21 mouse cellular contexts compared by ENCODE assay signal in the genomic region with DNA sequence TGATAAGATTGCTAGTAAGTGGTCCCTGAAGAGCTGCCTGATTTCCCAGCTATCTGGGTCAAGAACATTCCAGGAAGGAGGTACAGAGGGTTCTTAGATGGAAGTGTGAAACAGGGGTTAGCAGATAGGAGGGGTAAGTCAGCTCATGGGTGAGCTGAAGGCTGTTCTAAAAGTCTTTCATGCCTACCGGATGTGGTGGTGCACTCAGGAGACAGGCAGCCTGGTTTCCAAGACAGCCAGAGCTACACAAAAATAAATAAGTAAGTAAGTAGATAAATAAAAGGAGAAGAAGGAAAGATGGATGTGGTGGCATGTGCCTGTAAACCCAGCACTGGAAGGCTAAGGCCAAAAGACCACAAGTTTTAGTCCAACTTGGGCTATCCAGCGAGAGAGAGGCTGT. TPM values are rescaled to one million over a fixed set of nuclear protein-coding genes. Genes with fewer than 3 reads are reported as not detected.
DNase-seq lines count a peak whose midpoint lies in the region; ATAC-seq and TF ChIP-seq lines count a peak whose summit lies in the region.
"Had no signal": no experiment of that assay in that cellular context is flagged by ENCODE, and none has a peak within 500 bp of the region (broad histone marks: within the 10 kb centered on the region; RNA-seq: fewer than 3 reads in every experiment).

No protein-coding gene starts in this region.

- H3K4me2 ChIP-seq in lung, postnatal 0 days (replicated peaks; ENCODE audit: low read depth, low read length) = no peak overlapping the region
- H3K4me2 ChIP-seq: embryonic facial prominence, embryonic 15.5 days; forebrain, embryonic 15.5 days; hindbrain, embryonic 12.5 days had no signal

- no peak for ATAC-seq in lung, postnatal 0 days
- ATAC-seq: forebrain, embryonic 15.5 days; hindbrain, embryonic 16.5 days had no signal

- peak; percentile 27 for DNase-seq in lung, postnatal 0 days (ENCODE audit: low spot score)
- no peak for DNase-seq in lung, postnatal 14 days
- DNase-seq in thymus, postnatal 0 days (ENCODE audit: low spot score) = peak; percentile 39
- no peak for DNase-seq in thymus, postnatal 36 days
- DNase-seq in CD4-positive, CD25-positive, alpha-beta regulatory T cell, adult 2 months (ENCODE audit: low read depth, low spot score) = peak; percentile 78
- DNase-seq in induced T-regulatory cell, adult 2 months (ENCODE audit: low read depth) = peak; percentile 75
- DNase-seq in heart, adult 11 months = no peak
- DNase-seq in spleen, postnatal 10 days (ENCODE audit: low spot score in 2 of 2) = no peak
- DNase-seq: adrenal gland, postnatal 14 days; cerebellum, adult 18-20 months; gastrocnemius, postnatal 36 days; heart, adult 18-20 months; heart, postnatal 10 days; heart, postnatal 4 days had no signal

- H3K4me3 ChIP-seq in lung, postnatal 0 days (ENCODE audit: low read depth, low read length) = no peak overlapping the region
- H3K4me3 ChIP-seq: embryonic facial prominence, embryonic 15.5 days; erythroblast, embryonic 14.5 days; forebrain, embryonic 15.5 days; heart, embryonic 10.5 days; hindbrain, embryonic 12.5 days had no signal

- WGBS in lung, postnatal 0 days = 58% methylated on average over 2 of the region's 2 CpGs

- H3K9me3 ChIP-seq in lung, postnatal 0 days (ENCODE audit: low read length) = no peaks in the 10 kb centered on the region
- H3K9me3 ChIP-seq: embryonic facial prominence, embryonic 15.5 days; forebrain, embryonic 15.5 days; G1E; heart, embryonic 10.5 days; hindbrain, embryonic 12.5 days had no signal

- no peaks in the 10 kb centered on the region for H3K27me3 ChIP-seq in lung, postnatal 0 days (replicated peaks; ENCODE audit: insufficient read depth, low read length)
- H3K27me3 ChIP-seq: embryonic facial prominence, embryonic 15.5 days; forebrain, embryonic 15.5 days; hindbrain, embryonic 12.5 days had no signal

- TF ChIP-seq CTCF in lung, postnatal 0 days (IDR thresholded peaks at IDR 0.05) = no peak

- no peak for TF ChIP-seq EP300 in lung, postnatal 0 days (IDR thresholded peaks at IDR 0.05)

- peaks cover 5% of the 10 kb centered on the region; the same call in 1 of the 2 replicates for H3K4me1 ChIP-seq in lung, postnatal 0 days (ENCODE audit: insufficient read depth, low read depth, low read length)

- 0 out of 2 replicates have a peak overlapping the region, but pooled peaks have one; percentile 12 for H3K27ac ChIP-seq in lung, postnatal 0 days (ENCODE audit: low read length)
- H3K27ac ChIP-seq: embryonic facial prominence, embryonic 15.5 days; forebrain, embryonic 15.5 days; heart, embryonic 10.5 days; hindbrain, embryonic 12.5 days had no signal

- H3K9ac ChIP-seq in lung, postnatal 0 days (replicated peaks; ENCODE audit: low read depth) = no peak overlapping the region
- H3K9ac ChIP-seq: embryonic facial prominence, embryonic 15.5 days; forebrain, embryonic 15.5 days; hindbrain, embryonic 12.5 days had no signal

- H3K36me3 ChIP-seq in lung, postnatal 0 days (ENCODE audit: insufficient read depth, low read length) = no peaks in the 10 kb centered on the region
- H3K36me3 ChIP-seq: embryonic facial prominence, embryonic 15.5 days; forebrain, embryonic 15.5 days; hindbrain, embryonic 12.5 days had no signal

RNA-seq across cellular contexts. Expression of gene Zfp687, which starts 3.5 kb away (rescaled TPM):
- 9.9 and 10.1 TPM in 2 replicates for polyA plus RNA-seq in lung, postnatal 0 days (2015; fragmentation: Nextera tagmentation; extraction: Ambion mirVana)
- polyA plus RNA-seq in thymus, postnatal 0 days (2015; fragmentation: Nextera tagmentation; extraction: Ambion mirVana) = 16.7 and 18.4 TPM in 2 replicates

RNA-seq across cellular contexts. Expression of gene Psmd4, which starts 23.7 kb away (rescaled TPM):
- 170 and 185 TPM in 2 replicates for polyA plus RNA-seq in lung, postnatal 0 days (2015; fragmentation: Nextera tagmentation; extraction: Ambion mirVana)
- polyA plus RNA-seq in thymus, postnatal 0 days (2015; fragmentation: Nextera tagmentation; extraction: Ambion mirVana) = 310 and 313 TPM in 2 replicates

RNA-seq across cellular contexts. Expression of gene Pi4kb, which starts 44.2 kb away (rescaled TPM):
- 13.6 and 15.6 TPM in 2 replicates for polyA plus RNA-seq in lung, postnatal 0 days (2015; fragmentation: Nextera tagmentation; extraction: Ambion mirVana)
- polyA plus RNA-seq in thymus, postnatal 0 days (2015; fragmentation: Nextera tagmentation; extraction: Ambion mirVana) = 18.4 and 21.6 TPM in 2 replicates

Comparison
In these comparisons a context has a peak if more than half of its experiments do, and no peak if none do; other contexts are left out.
1. DNase-seq: peak in lung, postnatal 0 days (single experiment), thymus, postnatal 0 days (single experiment), CD4-positive, CD25-positive, alpha-beta regulatory T cell, adult 2 months (single experiment) and induced T-regulatory cell, adult 2 months (single experiment); none in lung, postnatal 14 days (single experiment), thymus, postnatal 36 days (0 of 2), heart, adult 11 months (single experiment) and spleen, postnatal 10 days (0 of 2).